Mouse (Mus musculus) CH12.LX (cell line): Measurements from ENCODE around the gene Agk. TPM values are rescaled to one million over a fixed set of nuclear protein-coding genes. Genes with fewer than 3 reads are reported as not detected.

ENCODE experiments used
- DNase-seq: peaks from one replicate; pipeline ENCODE4 v3.0.0-alpha.2; 2013; ENCODE audit errors: extremely low read depth
- H3K27ac ChIP-seq: 2 replicates; pipeline ENCODE4 v1.5.1; 2012; ENCODE audit warnings: low read depth, mild to moderate bottlenecking, control low read depth, moderate library complexity; ENCODE audit not compliant: insufficient read depth
- H3K27me3 ChIP-seq: replicated peaks from 2 replicates; pipeline ENCODE3; 2012; ENCODE audit warnings: inconsistent platforms
- H3K36me3 ChIP-seq, 2 experiments: replicated peaks in 1 of 2; 2 replicates each; pipeline versions ENCODE3 to v1.6.1; 2012; ENCODE audit warnings: inconsistent platforms in 1 of 2, low read length in 1 of 2, mild to moderate bottlenecking in 1 of 2, mixed read lengths in 1 of 2, moderate library complexity in 1 of 2; ENCODE audit not compliant: control insufficient read depth in 1 of 2, insufficient read depth in 1 of 2
- H3K4me1 ChIP-seq, 2 experiments: 2 replicates each; pipeline ENCODE4 v1.6.1; 2012; ENCODE audit warnings: inconsistent platforms in 1 of 2, moderate library complexity in 1 of 2; ENCODE audit not compliant: insufficient read depth in 2 of 2, control insufficient read depth in 1 of 2
- H3K4me2 ChIP-seq: 2 replicates; pipeline ENCODE4 v1.6.1; 2012; ENCODE audit warnings: low read depth, mild to moderate bottlenecking, control low read depth; ENCODE audit not compliant: poor library complexity, insufficient read depth, severe bottlenecking
- H3K4me3 ChIP-seq, 3 experiments: fragments of 150-350 bp in 1 of 3; sonication (generic) in 1 of 3; replicated peaks in 1 of 3; 2 replicates each; pipeline versions ENCODE3 to v1.5.1; 2011 to 2012; ENCODE audit warnings: low read depth in 2 of 3, low read length in 2 of 3, mild to moderate bottlenecking in 2 of 3, moderate library complexity in 2 of 3, control low read depth in 1 of 3, improper control_type of control experiment in 1 of 3, inconsistent platforms in 1 of 3, mixed read lengths in 1 of 3; ENCODE audit not compliant: poor library complexity in 1 of 3
- H3K79me2 ChIP-seq: replicated peaks from 2 replicates; pipeline ENCODE4 v1.6.1; 2012; ENCODE audit warnings: mild to moderate bottlenecking, moderate library complexity; ENCODE audit not compliant: control insufficient read depth, poor library complexity, insufficient read depth, severe bottlenecking; ENCODE audit errors: extremely low read depth
- H3K9ac ChIP-seq: 2 replicates; pipeline ENCODE4 v1.6.1; 2012; ENCODE audit warnings: low read depth, mild to moderate bottlenecking, control low read depth, moderate library complexity; ENCODE audit not compliant: insufficient read depth
- H3K9me3 ChIP-seq: replicated peaks from 2 replicates; pipeline ENCODE3; 2012; ENCODE audit warnings: low read length, inconsistent platforms, mixed read lengths
- BHLHE40 ChIP-seq: IDR thresholded peaks from 2 replicates; pipeline ENCODE4 v1.6.1; 2011; ENCODE audit warnings: mild to moderate bottlenecking, low read depth, low read length, improper control_type of control experiment
- CHD2 ChIP-seq: IDR thresholded peaks from 2 replicates; pipeline ENCODE4 v1.6.1; 2011; ENCODE audit warnings: low read length, improper control_type of control experiment
- CTCF ChIP-seq, 2 experiments: IDR thresholded peaks in 1 of 2; conservative IDR thresholded peaks in 1 of 2; 2 replicates each; pipeline ENCODE4 v1.5.1; 2011 to 2012; ENCODE audit warnings: low read depth in 2 of 2, low read length in 2 of 2, improper control_type of control experiment in 1 of 2, inconsistent platforms in 1 of 2, mild to moderate bottlenecking in 1 of 2, moderate library complexity in 1 of 2
- EP300 ChIP-seq: IDR thresholded peaks from 2 replicates; pipeline ENCODE4 v1.6.1; 2011; ENCODE audit warnings: low read length, improper control_type of control experiment
- ETS1 ChIP-seq: conservative IDR thresholded peaks from 2 replicates; pipeline ENCODE4 v1.6.1; 2012; ENCODE audit warnings: low read depth, mild to moderate bottlenecking, inconsistent platforms, low read length, improper control_type of control experiment, moderate library complexity
- IRF4 ChIP-seq: IDR thresholded peaks from 2 replicates; pipeline ENCODE4 v1.6.1; 2014; ENCODE audit warnings: low read depth, mild to moderate bottlenecking, inconsistent platforms, low read length, improper control_type of control experiment
- JUND ChIP-seq: conservative IDR thresholded peaks from 2 replicates; pipeline ENCODE4 v1.6.1; 2011; ENCODE audit warnings: low read depth, low read length, improper control_type of control experiment
- MAZ ChIP-seq: IDR thresholded peaks from 2 replicates; pipeline ENCODE4 v1.6.1; 2012; ENCODE audit warnings: low read depth, mild to moderate bottlenecking, inconsistent platforms, low read length, improper control_type of control experiment, moderate library complexity
- MEF2A ChIP-seq: IDR thresholded peaks from 2 replicates; pipeline ENCODE4 v1.6.1; 2014; ENCODE audit warnings: low read depth, mild to moderate bottlenecking, inconsistent platforms, low read length, improper control_type of control experiment, borderline replicate concordance
- MXI1 ChIP-seq: IDR thresholded peaks from 2 replicates; pipeline ENCODE4 v1.6.1; 2011; ENCODE audit warnings: mild to moderate bottlenecking, low read depth, low read length, improper control_type of control experiment
- MYC ChIP-seq: IDR thresholded peaks from 2 replicates; pipeline ENCODE4 v1.6.1; 2011; ENCODE audit warnings: low read depth, mild to moderate bottlenecking, improper control_type of control experiment, low read length
- NELFE ChIP-seq: IDR thresholded peaks from 2 replicates; pipeline ENCODE4 v1.6.1; 2011; ENCODE audit warnings: low read depth, low read length, improper control_type of control experiment
- NRF1 ChIP-seq: IDR thresholded peaks from 2 replicates; pipeline ENCODE4 v1.6.1; 2014; ENCODE audit warnings: low read depth, mild to moderate bottlenecking, inconsistent platforms, low read length, improper control_type of control experiment, moderate library complexity
- POLR2A ChIP-seq: IDR thresholded peaks from 2 replicates; pipeline ENCODE4 v1.6.1; 2011; ENCODE audit warnings: low read depth, mild to moderate bottlenecking, improper control_type of control experiment, low read length
- RCOR1 ChIP-seq: conservative IDR thresholded peaks from 2 replicates; pipeline ENCODE4 v1.6.1; 2012; ENCODE audit warnings: low read depth, mild to moderate bottlenecking, inconsistent platforms, low read length, improper control_type of control experiment
- SIN3A ChIP-seq: IDR thresholded peaks from 2 replicates; pipeline ENCODE4 v1.6.1; 2012; ENCODE audit warnings: low read length, improper control_type of control experiment, inconsistent platforms
- TCF12 ChIP-seq: IDR thresholded peaks from 2 replicates; pipeline ENCODE4 v1.6.1; 2014; ENCODE audit warnings: low read depth, mild to moderate bottlenecking, inconsistent platforms, low read length, improper control_type of control experiment
- USF1 ChIP-seq: IDR thresholded peaks from 2 replicates; pipeline ENCODE4 v1.6.1; 2014; ENCODE audit warnings: low read depth, mild to moderate bottlenecking, inconsistent platforms, low read length, improper control_type of control experiment
- ZC3H11A ChIP-seq: IDR thresholded peaks from 2 replicates; pipeline ENCODE4 v1.6.1; 2012; ENCODE audit warnings: low read depth, mild to moderate bottlenecking, inconsistent platforms, low read length, improper control_type of control experiment
- ZMIZ1 ChIP-seq: IDR thresholded peaks from 2 replicates; pipeline ENCODE4 v1.6.1; 2012; ENCODE audit warnings: low read depth, mild to moderate bottlenecking, inconsistent platforms, low read length, improper control_type of control experiment
- dilution Hi-C: fragments of 300-500 bp; cut with MboI; formaldehyde crosslinking; loops from 2 replicates; pipeline ENCODE4 v1.14.3; 2020; ENCODE audit warnings: low sequenced_read_pairs; ENCODE audit not compliant: extremely low pct_unique_long_range_greater_than_20kb, extremely low pct_ligation_motif_present
- in situ Hi-C: fragments of 300-500 bp; cut with MboI; formaldehyde crosslinking; loops from 3 replicates; pipeline ENCODE4 v1.14.3; 2019; ENCODE audit warnings: low sequenced_read_pairs, low pct_ligation_motif_present, low pct_unique_long_range_greater_than_20kb, mixed read lengths
- polyA plus RNA-seq: library from polyadenylated mRNA; unstranded; fragments of >175 nt; gene quantifications from 2 replicates; pipeline ENCODE4 v1.2.1, GENCODE M21; 2012; ENCODE audit warnings: low read depth; ENCODE audit not compliant: insufficient read length
- total RNA-seq, 2 experiments: library from RNA; depleted of rRNA; stranded (reverse); fragments of 300-350 nt in 1 of 2; fragments of >200 nt in 1 of 2; gene quantifications; 2 replicates each; pipeline ENCODE4 v1.2.3; 2012 to 2014

Gene Agk
- total and polyA plus RNA-seq, 3 experiments: 22.1 to 42.5 (median 24.8) TPM

GRCm38 (mm10) chr6:40436047-40436483, 111.1 kb downstream of the Agk start, which contains the start of gene E330009J07Rik:
E330009J07Rik (minus strand) TSS chr6:40436135.
- Histone ChIP-seq H3K79me2 (no peaks in the 10 kb centered on the region), H3K4me2 (peak within 1 kb of the TSS; percentile 77), H3K36me3 (no peaks in the 10 kb centered on the region), H3K9me3 (no peaks in the 10 kb centered on the region), H3K27ac (no peak within 1 kb of the TSS), H3K9ac (peak within 1 kb of the TSS; percentile 56), H3K4me3 (peak within 1 kb of the TSS; percentile 59 to 85 (median 68)), H3K27me3 (peaks cover 10% of the 10 kb centered on the region), H3K4me1 (peaks cover 28 to 42% of the 10 kb centered on the region in 2 experiments)
- dilution Hi-C loops: no loop called here
- in situ Hi-C loops: no loop called here
- no peak for DNase-seq
- TF ChIP-seq MYC: no peak
- TF ChIP-seq SIN3A: no peak
- TF ChIP-seq CTCF (conservative IDR thresholded peaks at IDR 0.05 in 1 of 2, IDR thresholded peaks at IDR 0.05 in 1 of 2; ENCODE audit: low read depth in 2 of 2, low read length in 2 of 2): no peak
- TF ChIP-seq ZC3H11A: no peak
- TF ChIP-seq CHD2: no peak
- TF ChIP-seq NRF1: peak; percentile 25; the same call in 1 of the 2 replicates
- no peak; the same call in 1 of the 2 replicates for TF ChIP-seq IRF4
- TF ChIP-seq POLR2A: peak; percentile 80
- peak; percentile 58; the same call in 1 of the 2 replicates for TF ChIP-seq ZMIZ1
- TF ChIP-seq NELFE: peak; percentile 71; the same call in 1 of the 2 replicates
- TF ChIP-seq TCF12: peak; percentile 37; the same call in 1 of the 2 replicates
- no peak for TF ChIP-seq MAZ
- no peak for TF ChIP-seq MEF2A
- peak; percentile 25; the same call in 1 of the 2 replicates for TF ChIP-seq MXI1
- no peak for TF ChIP-seq JUND
- no peak for TF ChIP-seq USF1

GRCm38 (mm10) chr6:40438936-40439335, 114.0 kb downstream of the Agk start, which contains the start of gene Wee2:
Wee2 (plus strand) TSS chr6:40439088.
- Histone ChIP-seq H3K4me1 (peaks cover 8 to 13% of the 10 kb centered on the region in 2 experiments), H3K4me2 (no peak within 1 kb of the TSS), H3K4me3 (no peak within 1 kb of the TSS), H3K79me2 (no peaks in the 10 kb centered on the region), H3K9me3 (no peaks in the 10 kb centered on the region), H3K27me3 (peaks cover 10% of the 10 kb centered on the region), H3K9ac (no peak within 1 kb of the TSS), H3K27ac (no peak within 1 kb of the TSS), H3K36me3 (no peaks in the 10 kb centered on the region)
- DNase-seq: no peak
- TF ChIP-seq RCOR1 (no peak), ETS1 (no peak), BHLHE40 (no peak), IRF4 (no peak), USF1 (no peak), POLR2A (no peak), TCF12 (no peak), EP300 (no peak)
- dilution Hi-C loops (no loop called here), in situ Hi-C loops (no loop called here)
